Mouse (Mus musculus) forebrain, embryonic 15.5 days (tissue): ENCODE data around the gene Gpr55. TPM values are rescaled to one million over a fixed set of nuclear protein-coding genes. Genes with fewer than 3 reads are reported as not detected.
A peak's percentile ranks its signal among the peaks of the same experiment; 100 is the strongest.

ENCODE experiments used
- ATAC-seq: fragments of 200-750 bp; cut with Nextera tagmentation; replicated peaks from 2 replicates; pipeline ENCODE4 v1.8.0; 2017; ENCODE audit warnings: mild to moderate bottlenecking, moderate TSS enrichment, moderate library complexity
- H3K27ac ChIP-seq: fragments of 300-500 bp; sonication (generic); replicated peaks from 2 replicates; pipeline ENCODE4 v1.5.1; 2015; ENCODE audit warnings: mild to moderate bottlenecking, inconsistent platforms
- H3K27me3 ChIP-seq: fragments of 300-500 bp; sonication (generic); 2 replicates; pipeline ENCODE4 v1.6.1; 2015; ENCODE audit warnings: inconsistent platforms
- H3K36me3 ChIP-seq: fragments of 300-500 bp; sonication (generic); 2 replicates; pipeline ENCODE4 v1.6.1; 2015; ENCODE audit warnings: mild to moderate bottlenecking, inconsistent platforms
- H3K4me1 ChIP-seq: fragments of 300-500 bp; sonication (generic); 2 replicates; pipeline ENCODE4 v1.6.1; 2015; ENCODE audit warnings: inconsistent platforms
- H3K4me2 ChIP-seq: fragments of 300-500 bp; sonication (generic); replicated peaks from 2 replicates; pipeline ENCODE4 v1.6.1; 2015; ENCODE audit warnings: mild to moderate bottlenecking, inconsistent platforms
- H3K4me3 ChIP-seq: fragments of 300-500 bp; sonication (generic); 2 replicates; pipeline ENCODE4 v1.5.1; 2015; ENCODE audit warnings: mild to moderate bottlenecking, inconsistent platforms
- H3K9ac ChIP-seq: fragments of 300-500 bp; sonication (generic); replicated peaks from 2 replicates; pipeline ENCODE4 v1.6.1; 2015; ENCODE audit warnings: mild to moderate bottlenecking, inconsistent platforms
- H3K9me3 ChIP-seq: fragments of 300-500 bp; sonication (generic); 2 replicates; pipeline ENCODE4 v1.6.1; 2016; ENCODE audit warnings: inconsistent platforms
- WGBS: fragments of 180-500 bp; shearing (Covaris S2); methylation state at CpG from one replicate; pipeline ENCODE4 v1.1.7; 2015; ENCODE audit warnings: mixed read lengths; 5-methylcytosine and 5-hydroxymethylcytosine counted together
- polyA plus RNA-seq: library from polyadenylated mRNA; unstranded; fragments of >200 nt; fragmentation: Nextera tagmentation; extraction: Ambion mirVana; gene quantifications from 2 replicates; pipeline ENCODE4 v1.2.1, GENCODE M21; 2015

Gene Gpr55
- polyA plus RNA-seq, 1 experiment from 2014 or later = 0.15 TPM

- H3K4me3 ChIP-seq = no peak overlapping the region
- H3K4me1 ChIP-seq = no peaks in the 10 kb centered on the region
- no peak overlapping the region for H3K4me2 ChIP-seq
- no peaks in the 10 kb centered on the region for H3K27me3 ChIP-seq
- 65% methylated on average over 7 of the region's 7 CpGs for WGBS
- no peaks in the 10 kb centered on the region for H3K9me3 ChIP-seq
- no peak for ATAC-seq
- H3K9ac ChIP-seq = no peak overlapping the region
- H3K27ac ChIP-seq = no peak overlapping the region
- no peaks in the 10 kb centered on the region for H3K36me3 ChIP-seq
Measured at GRCm38 (mm10) chr1:85981738-85982357, 21.0 kb upstream of the Gpr55 start.

DNA sequence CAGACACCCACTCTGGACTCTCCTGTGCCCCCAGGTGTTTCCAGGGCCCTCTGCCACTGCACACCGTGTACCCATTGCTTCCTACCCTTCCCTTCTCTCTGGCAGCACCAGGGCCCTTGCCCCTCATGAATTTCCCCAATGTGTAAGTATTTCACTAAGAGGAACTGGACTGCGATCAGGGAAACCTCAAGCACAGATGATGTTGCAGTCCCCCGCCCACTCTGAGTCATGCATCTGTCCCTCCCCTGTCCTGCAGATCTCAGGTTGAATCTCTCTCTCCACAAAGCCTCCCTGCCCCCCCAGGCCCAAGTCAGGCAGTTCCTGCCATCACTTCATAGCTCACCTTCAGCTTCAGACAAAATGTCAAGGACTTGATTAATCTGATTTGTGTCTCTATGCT, 16.9 kb upstream of the Gpr55 start:
- Histone ChIP-seq H3K4me3 (no peak overlapping the region), H3K9ac (no peak overlapping the region), H3K27me3 (no peaks in the 10 kb centered on the region), H3K27ac (no peak overlapping the region), H3K4me1 (no peaks in the 10 kb centered on the region), H3K36me3 (no peaks in the 10 kb centered on the region), H3K4me2 (no peak overlapping the region), H3K9me3 (no peaks in the 10 kb centered on the region)
- 84% methylated on average over 3 of the region's 3 CpGs for WGBS
- no peak for ATAC-seq

- no peak overlapping the region for H3K4me3 ChIP-seq
- no peak for ATAC-seq
- H3K4me1 ChIP-seq = no peaks in the 10 kb centered on the region
- H3K27me3 ChIP-seq = no peaks in the 10 kb centered on the region
- H3K9me3 ChIP-seq = no peaks in the 10 kb centered on the region
- no peak overlapping the region for H3K4me2 ChIP-seq
- H3K9ac ChIP-seq = no peak overlapping the region
- H3K36me3 ChIP-seq = no peaks in the 10 kb centered on the region
- H3K27ac ChIP-seq = no peak overlapping the region
- WGBS = 90% methylated on average over 2 of the region's 2 CpGs
Measured at GRCm38 (mm10) chr1:85973468-85973877, 12.7 kb upstream of the Gpr55 start.

- no peaks in the 10 kb centered on the region for H3K4me1 ChIP-seq
- no peaks in the 10 kb centered on the region for H3K9me3 ChIP-seq
- H3K27ac ChIP-seq = no peak overlapping the region
- no peaks in the 10 kb centered on the region for H3K27me3 ChIP-seq
- no peak overlapping the region for H3K4me2 ChIP-seq
- H3K9ac ChIP-seq = no peak overlapping the region
- WGBS = 55% methylated on average over 3 of the region's 3 CpGs
- H3K4me3 ChIP-seq = no peak overlapping the region
- ATAC-seq = no peak
- no peaks in the 10 kb centered on the region for H3K36me3 ChIP-seq
Measured at GRCm38 (mm10) chr1:85972341-85972740, 11.5 kb upstream of the Gpr55 start.

DNA sequence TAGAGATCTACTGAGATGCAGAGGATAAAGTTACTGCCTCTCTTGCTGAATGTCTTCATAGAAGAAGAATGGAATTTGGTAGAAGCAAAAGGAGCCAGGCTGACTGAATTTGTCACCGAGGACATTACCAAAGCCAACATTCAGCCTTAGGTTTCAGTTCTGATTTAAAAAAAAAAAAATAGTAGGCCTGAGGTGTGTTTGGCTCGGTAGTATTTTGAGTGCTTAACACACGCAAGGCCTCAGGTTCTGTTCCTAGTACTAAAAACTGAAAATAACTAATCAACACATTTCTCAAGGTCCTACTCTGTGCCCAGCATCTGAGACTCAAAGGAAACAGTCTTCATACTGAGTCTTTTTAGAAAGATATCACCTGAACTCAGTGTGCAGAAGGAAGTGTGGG, 10.3 kb upstream of the Gpr55 start:
- no peak for ATAC-seq
- H3K27me3 ChIP-seq = no peaks in the 10 kb centered on the region
- H3K36me3 ChIP-seq = no peaks in the 10 kb centered on the region
- no peaks in the 10 kb centered on the region for H3K4me1 ChIP-seq
- no peak overlapping the region for H3K9ac ChIP-seq
- H3K27ac ChIP-seq = no peak overlapping the region
- no peaks in the 10 kb centered on the region for H3K9me3 ChIP-seq
- no peak overlapping the region for H3K4me3 ChIP-seq
- 93% methylated on average over 3 of the region's 3 CpGs for WGBS
- H3K4me2 ChIP-seq = no peak overlapping the region

GRCm38 (mm10) chr1:85969519-85969918, 8.7 kb upstream of the Gpr55 start:
- WGBS = 41% methylated on average over 1 of the region's 1 CpGs
- Histone ChIP-seq H3K9ac (no peak overlapping the region), H3K27ac (no peak overlapping the region), H3K36me3 (no peaks in the 10 kb centered on the region), H3K4me2 (no peak overlapping the region), H3K4me1 (no peaks in the 10 kb centered on the region), H3K9me3 (no peaks in the 10 kb centered on the region), H3K4me3 (no peak overlapping the region), H3K27me3 (no peaks in the 10 kb centered on the region)
- peak; percentile 71; the same call in 1 of the 2 replicates for ATAC-seq

GRCm38 (mm10) chr1:85969081-85969480, 8.3 kb upstream of the Gpr55 start:
- H3K36me3 ChIP-seq = no peaks in the 10 kb centered on the region
- H3K4me1 ChIP-seq = no peaks in the 10 kb centered on the region
- no peak overlapping the region for H3K4me3 ChIP-seq
- H3K27ac ChIP-seq = no peak overlapping the region
- no peaks in the 10 kb centered on the region for H3K9me3 ChIP-seq
- no peaks in the 10 kb centered on the region for H3K27me3 ChIP-seq
- H3K9ac ChIP-seq = no peak overlapping the region
- ATAC-seq = peak; percentile 48; the same call in 1 of the 2 replicates
- 55% methylated on average over 1 of the region's 1 CpGs for WGBS
- H3K4me2 ChIP-seq = no peak overlapping the region

DNA sequence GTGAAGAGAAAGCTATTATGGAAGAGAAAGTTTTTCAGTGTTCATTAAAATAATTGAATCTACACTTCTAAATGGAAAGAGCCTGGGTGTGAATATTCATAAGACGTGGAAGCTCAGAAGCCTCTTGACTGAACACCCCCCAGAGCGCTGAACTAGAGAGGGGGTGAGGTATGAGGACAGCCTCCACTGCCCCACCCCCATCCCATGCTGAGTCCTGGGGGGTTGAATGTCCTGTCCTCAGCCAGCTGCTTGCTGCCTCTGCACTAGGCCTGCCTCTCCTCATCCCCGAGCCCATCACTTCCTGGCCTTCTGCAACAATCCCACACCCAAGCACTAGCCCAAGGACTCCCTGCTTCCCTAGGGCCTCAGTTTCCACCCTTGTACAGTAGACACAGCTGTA, 5.0 kb upstream of the Gpr55 start:
- Histone ChIP-seq H3K4me1 (no peaks in the 10 kb centered on the region), H3K9me3 (no peaks in the 10 kb centered on the region), H3K27ac (no peak overlapping the region), H3K27me3 (no peaks in the 10 kb centered on the region), H3K4me3 (no peak overlapping the region), H3K9ac (no peak overlapping the region), H3K4me2 (no peak overlapping the region), H3K36me3 (no peaks in the 10 kb centered on the region)
- ATAC-seq = no peak
- WGBS = 67% methylated on average over 3 of the region's 3 CpGs

DNA sequence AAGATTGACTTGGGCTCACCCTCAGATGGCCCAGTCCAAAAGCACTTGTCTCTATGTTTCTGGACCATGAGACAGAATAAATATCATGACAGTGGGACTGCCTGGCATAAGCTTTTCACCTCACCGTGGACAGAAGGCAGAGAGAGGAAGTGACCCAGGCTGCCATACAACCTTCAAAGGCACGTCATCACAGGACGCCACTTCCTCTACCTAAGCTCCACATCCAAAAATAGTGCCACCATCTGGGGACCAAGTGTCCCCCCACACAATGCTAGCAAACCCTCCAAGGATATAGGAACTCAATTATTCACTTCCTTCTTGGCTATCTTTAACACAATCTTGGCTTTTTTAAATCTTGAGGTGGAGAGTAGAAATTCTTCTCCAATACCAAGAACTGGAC, 1.3 kb upstream of the Gpr55 start:
- H3K4me1 ChIP-seq = no peaks in the 10 kb centered on the region
- ATAC-seq = no peak
- 90% methylated on average over 3 of the region's 3 CpGs for WGBS
- no peak overlapping the region for H3K27ac ChIP-seq
- H3K9ac ChIP-seq = no peak overlapping the region
- no peak overlapping the region for H3K4me2 ChIP-seq
- no peaks in the 10 kb centered on the region for H3K36me3 ChIP-seq
- no peak overlapping the region for H3K4me3 ChIP-seq
- H3K27me3 ChIP-seq = no peaks in the 10 kb centered on the region
- H3K9me3 ChIP-seq = no peaks in the 10 kb centered on the region

DNA sequence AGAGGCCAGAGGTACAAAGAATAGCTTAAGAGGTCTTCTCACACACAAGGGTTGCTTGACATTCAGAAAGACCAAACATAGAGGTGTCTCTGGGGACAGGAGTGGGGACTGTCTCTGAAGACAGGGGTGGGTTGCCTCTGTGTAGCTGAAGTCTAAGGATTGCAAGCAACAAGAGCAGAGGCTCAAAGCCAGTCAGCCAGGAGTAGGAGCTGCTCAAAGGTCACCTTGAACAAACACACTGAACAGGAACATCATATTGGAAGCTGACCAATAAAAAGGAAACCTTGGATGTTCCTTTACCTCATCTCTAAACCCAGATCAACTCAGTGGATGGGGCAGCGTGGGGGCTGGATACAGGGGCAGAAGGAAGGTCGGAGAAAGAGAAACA, 924 bp downstream of the Gpr55 start:
- H3K4me3 ChIP-seq = no peak overlapping the region
- no peak overlapping the region for H3K9ac ChIP-seq
- H3K27me3 ChIP-seq = no peaks in the 10 kb centered on the region
- no peaks in the 10 kb centered on the region for H3K4me1 ChIP-seq
- WGBS = 80% methylated on average over 2 of the region's 2 CpGs
- H3K9me3 ChIP-seq = no peaks in the 10 kb centered on the region
- H3K36me3 ChIP-seq = no peaks in the 10 kb centered on the region
- ATAC-seq = no peak
- no peak overlapping the region for H3K27ac ChIP-seq
- H3K4me2 ChIP-seq = no peak overlapping the region

GRCm38 (mm10) chr1:85959129-85959888, 1.5 kb downstream of the Gpr55 start:
- no peak for ATAC-seq
- H3K36me3 ChIP-seq = no peaks in the 10 kb centered on the region
- H3K9me3 ChIP-seq = no peaks in the 10 kb centered on the region
- H3K27ac ChIP-seq = no peak overlapping the region
- no peaks in the 10 kb centered on the region for H3K4me1 ChIP-seq
- no peak overlapping the region for H3K4me3 ChIP-seq
- no peak overlapping the region for H3K4me2 ChIP-seq
- 67% methylated on average over 6 of the region's 6 CpGs for WGBS
- H3K27me3 ChIP-seq = no peaks in the 10 kb centered on the region
- H3K9ac ChIP-seq = no peak overlapping the region

DNA sequence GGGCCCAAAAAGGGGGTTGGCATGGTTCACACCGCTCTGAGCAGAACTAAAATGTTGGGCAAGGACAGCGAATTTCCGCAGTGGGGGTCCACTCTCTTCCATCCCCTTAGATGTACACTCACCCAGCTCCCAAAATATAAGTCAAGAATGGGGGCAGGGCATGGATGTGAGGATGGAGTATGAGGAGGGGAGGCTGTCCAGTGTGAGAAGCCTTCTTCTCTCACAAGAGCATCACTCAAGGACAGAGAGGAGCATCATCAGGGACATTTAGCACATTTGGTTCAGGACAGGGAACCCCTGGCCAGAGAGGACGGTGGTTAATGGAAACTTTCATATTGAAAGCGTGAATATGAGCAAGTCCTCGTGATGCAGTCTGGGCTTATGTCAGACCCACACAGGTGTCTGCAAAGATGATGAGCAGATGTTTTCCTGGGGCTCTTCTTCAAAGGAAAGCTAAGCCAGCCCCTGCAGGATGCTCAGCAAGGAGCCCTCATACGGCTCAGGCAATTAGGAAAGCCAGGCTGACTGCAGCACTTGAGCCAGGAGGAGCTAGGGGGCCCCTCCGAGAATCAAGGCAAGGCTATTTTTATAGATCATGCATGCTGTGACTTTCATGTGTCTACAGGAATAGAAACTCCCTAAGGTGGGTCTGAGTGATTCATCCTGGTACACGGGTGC, 2.7 kb downstream of the Gpr55 start:
- no peak overlapping the region for H3K27ac ChIP-seq

More for the DNA sequence above, 2.7 kb downstream of the Gpr55 start:
- Histone ChIP-seq H3K9me3 (no peaks in the 10 kb centered on the region), H3K4me3 (no peak overlapping the region), H3K27me3 (no peaks in the 10 kb centered on the region), H3K4me2 (no peak overlapping the region), H3K9ac (no peak overlapping the region), H3K36me3 (no peaks in the 10 kb centered on the region), H3K4me1 (no peaks in the 10 kb centered on the region)
- no peak for ATAC-seq
- 55% methylated on average over 9 of the region's 9 CpGs for WGBS
